Mouse (Mus musculus): ENCODE data around the gene Ckap4.
A peak's percentile ranks its signal among the peaks of the same experiment; 100 is the strongest.

- TF ChIP-seq CTCF (IDR thresholded peaks at IDR 0.05; ENCODE audit: low read depth) (peak; percentile 40), EP300 (optimal IDR thresholded peaks at IDR 0.05) (no peak)
Observed at GRCm38 (mm10) chr10:84483069-84483468, 50.8 kb downstream of the Ckap4 start.
